Mouse (Mus musculus): ENCODE results near the gene Gngt2. TPM values are rescaled to one million over a fixed set of nuclear protein-coding genes. Genes with fewer than 3 reads are reported as not detected.

Gngt2 gene
- polyA plus RNA-seq, 1 experiment: 2.7 TPM

DNA sequence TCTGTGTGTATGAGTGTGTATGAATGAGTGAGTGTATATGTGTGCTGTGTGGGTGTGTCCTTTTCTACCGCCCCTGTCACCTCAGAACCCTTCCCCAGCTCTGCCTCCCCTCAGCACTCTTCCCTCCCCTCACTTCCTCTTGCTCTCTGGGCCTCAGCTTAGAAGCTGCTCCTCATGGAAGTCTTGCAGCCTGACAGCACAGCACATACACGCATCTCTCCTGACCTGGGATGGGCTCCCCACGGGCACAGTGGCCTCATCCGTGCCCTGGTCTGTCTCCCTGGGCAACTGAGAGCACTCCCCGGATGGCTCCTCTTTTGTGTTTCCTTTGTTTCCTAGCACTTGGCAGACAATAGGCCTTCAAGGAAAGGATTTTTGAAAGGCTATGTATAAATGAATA, 27.4 kb upstream of the Gngt2 start:
- Histone ChIP-seq H3K79me3 (ENCODE audit: low read depth) (no peaks in the 10 kb centered on the region), H3K27me3 (ENCODE audit: control insufficient read depth, insufficient read depth, insufficient read length) (no peaks in the 10 kb centered on the region), H3K4me3 (ENCODE audit: insufficient read depth, poor library complexity, severe bottlenecking) (no peak overlapping the region), H3ac (ENCODE audit: control insufficient read depth, insufficient read length, low read depth) (no peak overlapping the region), H3K36me3 (ENCODE audit: control insufficient read depth, insufficient read depth) (no peaks in the 10 kb centered on the region), H3K79me2 (ENCODE audit: control insufficient read depth, insufficient read depth) (no peaks in the 10 kb centered on the region)
- no peak for TF ChIP-seq USF1 (IDR thresholded peaks at IDR 0.05; ENCODE audit: low read depth)
- TF ChIP-seq MYOD1 (IDR thresholded peaks at IDR 0.05; ENCODE audit: control insufficient read depth, insufficient read length, low read depth): no peak
- TF ChIP-seq MAX (IDR thresholded peaks at IDR 0.05): no peak
- TF ChIP-seq CEBPB (IDR thresholded peaks at IDR 0.05; ENCODE audit: low read depth): no peak
- no peak for TF ChIP-seq MYOG (IDR thresholded peaks at IDR 0.05; ENCODE audit: control insufficient read depth, extremely low read depth, insufficient read length)
- no peak for TF ChIP-seq CTCF (IDR thresholded peaks at IDR 0.05; ENCODE audit: control insufficient read depth, insufficient read depth, insufficient read length)
- no peak for TF ChIP-seq FOSL1 (IDR thresholded peaks at IDR 0.05; ENCODE audit: insufficient read depth, low read length, poor library complexity, severe bottlenecking)

DNA sequence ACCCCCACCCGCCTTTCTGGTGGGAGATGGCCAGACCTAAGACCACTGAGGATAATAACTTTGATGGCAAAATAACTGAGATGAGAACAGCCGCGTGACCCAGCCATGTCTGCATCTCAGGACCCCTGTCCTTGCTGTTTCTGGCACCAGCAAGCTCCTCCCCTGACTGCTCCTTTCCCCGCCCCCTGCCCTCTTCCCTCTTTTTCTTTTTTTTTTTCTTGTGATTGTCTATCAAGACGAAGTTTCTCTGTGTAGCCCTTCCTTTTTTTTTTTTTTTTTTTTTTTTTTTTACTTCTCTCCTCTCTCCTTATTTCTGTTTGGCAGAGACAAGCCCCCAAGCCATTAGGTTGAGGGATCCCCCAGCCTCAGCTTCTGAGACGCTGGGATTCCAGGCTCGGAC, 26.2 kb upstream of the Gngt2 start:
- TF ChIP-seq CEBPB (IDR thresholded peaks at IDR 0.05; ENCODE audit: low read depth) (no peak), MYOG (IDR thresholded peaks at IDR 0.05; ENCODE audit: control insufficient read depth, extremely low read depth, insufficient read length) (no peak), MYOD1 (IDR thresholded peaks at IDR 0.05; ENCODE audit: control insufficient read depth, insufficient read length, low read depth) (no peak), CTCF (IDR thresholded peaks at IDR 0.05; ENCODE audit: control insufficient read depth, insufficient read depth, insufficient read length) (no peak), FOSL1 (IDR thresholded peaks at IDR 0.05; ENCODE audit: insufficient read depth, low read length, poor library complexity, severe bottlenecking) (no peak), USF1 (IDR thresholded peaks at IDR 0.05; ENCODE audit: low read depth) (no peak), MAX (IDR thresholded peaks at IDR 0.05) (no peak)
- Histone ChIP-seq H3K27me3 (ENCODE audit: control insufficient read depth, insufficient read depth, insufficient read length) (no peaks in the 10 kb centered on the region), H3K79me2 (ENCODE audit: control insufficient read depth, insufficient read depth) (no peaks in the 10 kb centered on the region), H3K4me3 (ENCODE audit: insufficient read depth, poor library complexity, severe bottlenecking) (no peak overlapping the region), H3K79me3 (ENCODE audit: low read depth) (no peaks in the 10 kb centered on the region), H3ac (ENCODE audit: control insufficient read depth, insufficient read length, low read depth) (no peak overlapping the region), H3K36me3 (ENCODE audit: control insufficient read depth, insufficient read depth) (no peaks in the 10 kb centered on the region)

DNA sequence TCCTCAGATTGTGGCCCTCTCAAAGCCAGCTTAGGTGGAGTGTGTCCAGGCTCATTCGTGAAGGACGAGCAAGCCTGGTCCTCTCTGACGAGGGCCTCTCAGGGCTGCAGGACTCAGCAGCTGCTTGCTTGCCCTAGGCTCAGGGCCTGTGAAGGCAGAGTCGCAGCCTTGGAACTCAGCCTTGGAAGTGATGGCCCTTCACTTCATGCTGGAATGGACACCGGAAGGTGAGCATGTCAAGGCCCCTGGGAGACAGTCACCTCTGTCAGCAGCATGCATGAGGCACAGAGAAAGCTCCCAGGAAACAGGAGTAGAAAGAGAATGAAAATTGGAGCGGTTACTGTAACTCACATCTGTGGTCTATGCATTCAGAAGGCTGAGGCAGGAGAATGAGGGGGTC, 25.3 kb upstream of the Gngt2 start:
- Histone ChIP-seq H3ac (ENCODE audit: control insufficient read depth, insufficient read length, low read depth) (no peak overlapping the region), H3K79me2 (ENCODE audit: control insufficient read depth, insufficient read depth) (no peaks in the 10 kb centered on the region), H3K79me3 (ENCODE audit: low read depth) (no peaks in the 10 kb centered on the region), H3K4me3 (ENCODE audit: insufficient read depth, poor library complexity, severe bottlenecking) (no peak overlapping the region), H3K27me3 (ENCODE audit: control insufficient read depth, insufficient read depth, insufficient read length) (no peaks in the 10 kb centered on the region), H3K36me3 (ENCODE audit: control insufficient read depth, insufficient read depth) (no peaks in the 10 kb centered on the region)
- TF ChIP-seq MYOD1 (IDR thresholded peaks at IDR 0.05; ENCODE audit: control insufficient read depth, insufficient read length, low read depth) (no peak), USF1 (IDR thresholded peaks at IDR 0.05; ENCODE audit: low read depth) (no peak), MAX (IDR thresholded peaks at IDR 0.05) (no peak), MYOG (IDR thresholded peaks at IDR 0.05; ENCODE audit: control insufficient read depth, extremely low read depth, insufficient read length) (no peak), CTCF (IDR thresholded peaks at IDR 0.05; ENCODE audit: control insufficient read depth, insufficient read depth, insufficient read length) (no peak), FOSL1 (IDR thresholded peaks at IDR 0.05; ENCODE audit: insufficient read depth, low read length, poor library complexity, severe bottlenecking) (no peak), CEBPB (IDR thresholded peaks at IDR 0.05; ENCODE audit: low read depth) (no peak)

DNA sequence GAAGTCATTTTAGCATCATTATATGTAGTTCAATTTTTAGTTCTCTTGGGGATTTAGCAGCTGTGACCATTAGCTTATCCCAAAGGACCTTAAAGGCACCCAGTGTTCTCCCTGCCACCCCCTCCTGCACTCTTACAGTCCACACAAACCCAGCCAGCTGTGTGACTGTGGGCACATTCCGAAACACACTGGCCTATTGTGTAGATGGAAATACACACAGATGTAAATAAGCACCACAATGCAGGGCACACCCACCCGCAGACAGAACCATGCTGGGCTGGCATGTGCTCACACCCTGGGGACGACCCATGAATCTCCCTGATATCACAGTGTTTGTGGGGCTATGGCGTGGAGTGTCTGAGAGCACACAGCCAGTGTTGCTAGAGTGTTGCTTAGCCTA, 24.8 kb upstream of the Gngt2 start:
- Histone ChIP-seq H3ac (ENCODE audit: control insufficient read depth, insufficient read length, low read depth) (no peak overlapping the region), H3K79me2 (ENCODE audit: control insufficient read depth, insufficient read depth) (no peaks in the 10 kb centered on the region), H3K79me3 (ENCODE audit: low read depth) (no peaks in the 10 kb centered on the region), H3K27me3 (ENCODE audit: control insufficient read depth, insufficient read depth, insufficient read length) (no peaks in the 10 kb centered on the region), H3K36me3 (ENCODE audit: control insufficient read depth, insufficient read depth) (no peaks in the 10 kb centered on the region), H3K4me3 (ENCODE audit: insufficient read depth, poor library complexity, severe bottlenecking) (no peak overlapping the region)
- TF ChIP-seq USF1 (IDR thresholded peaks at IDR 0.05; ENCODE audit: low read depth) (no peak), FOSL1 (IDR thresholded peaks at IDR 0.05; ENCODE audit: insufficient read depth, low read length, poor library complexity, severe bottlenecking) (no peak), MAX (IDR thresholded peaks at IDR 0.05) (no peak), MYOG (IDR thresholded peaks at IDR 0.05; ENCODE audit: control insufficient read depth, extremely low read depth, insufficient read length) (no peak), MYOD1 (IDR thresholded peaks at IDR 0.05; ENCODE audit: control insufficient read depth, insufficient read length, low read depth) (no peak), CEBPB (IDR thresholded peaks at IDR 0.05; ENCODE audit: low read depth) (no peak), CTCF (IDR thresholded peaks at IDR 0.05; ENCODE audit: control insufficient read depth, insufficient read depth, insufficient read length) (no peak)

DNA sequence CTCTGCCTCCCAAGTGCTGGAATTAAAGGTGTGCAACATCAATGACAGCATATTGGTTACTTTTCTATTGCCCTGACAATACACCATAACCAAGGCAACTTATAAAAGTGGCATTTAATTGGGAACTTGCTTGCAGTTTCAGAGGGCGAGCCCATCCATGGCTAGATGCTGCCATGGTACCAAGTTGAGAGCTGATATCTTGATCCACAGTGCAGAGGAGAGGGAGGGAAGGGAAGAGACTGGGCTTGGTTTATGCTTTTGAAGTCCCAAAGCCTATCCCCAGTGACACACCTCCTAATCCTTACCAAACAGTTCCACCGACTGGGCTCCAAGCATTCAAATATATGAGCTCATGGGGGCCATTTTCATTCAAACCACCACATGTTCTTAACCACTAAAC, 22.9 kb upstream of the Gngt2 start:
- TF ChIP-seq CTCF (IDR thresholded peaks at IDR 0.05; ENCODE audit: control insufficient read depth, insufficient read depth, insufficient read length): no peak
- TF ChIP-seq MAX (IDR thresholded peaks at IDR 0.05): no peak
- no peak for TF ChIP-seq MYOD1 (IDR thresholded peaks at IDR 0.05; ENCODE audit: control insufficient read depth, insufficient read length, low read depth)
- TF ChIP-seq CEBPB (IDR thresholded peaks at IDR 0.05; ENCODE audit: low read depth): no peak
- no peak for TF ChIP-seq USF1 (IDR thresholded peaks at IDR 0.05; ENCODE audit: low read depth)
- no peak for TF ChIP-seq FOSL1 (IDR thresholded peaks at IDR 0.05; ENCODE audit: insufficient read depth, low read length, poor library complexity, severe bottlenecking)
- TF ChIP-seq MYOG (IDR thresholded peaks at IDR 0.05; ENCODE audit: control insufficient read depth, extremely low read depth, insufficient read length): no peak
- Histone ChIP-seq H3K79me3 (ENCODE audit: low read depth) (no peaks in the 10 kb centered on the region), H3K4me3 (ENCODE audit: insufficient read depth, poor library complexity, severe bottlenecking) (no peak overlapping the region), H3K79me2 (ENCODE audit: control insufficient read depth, insufficient read depth) (no peaks in the 10 kb centered on the region), H3K36me3 (ENCODE audit: control insufficient read depth, insufficient read depth) (no peaks in the 10 kb centered on the region), H3ac (ENCODE audit: control insufficient read depth, insufficient read length, low read depth) (no peak overlapping the region), H3K27me3 (ENCODE audit: control insufficient read depth, insufficient read depth, insufficient read length) (no peaks in the 10 kb centered on the region)

DNA sequence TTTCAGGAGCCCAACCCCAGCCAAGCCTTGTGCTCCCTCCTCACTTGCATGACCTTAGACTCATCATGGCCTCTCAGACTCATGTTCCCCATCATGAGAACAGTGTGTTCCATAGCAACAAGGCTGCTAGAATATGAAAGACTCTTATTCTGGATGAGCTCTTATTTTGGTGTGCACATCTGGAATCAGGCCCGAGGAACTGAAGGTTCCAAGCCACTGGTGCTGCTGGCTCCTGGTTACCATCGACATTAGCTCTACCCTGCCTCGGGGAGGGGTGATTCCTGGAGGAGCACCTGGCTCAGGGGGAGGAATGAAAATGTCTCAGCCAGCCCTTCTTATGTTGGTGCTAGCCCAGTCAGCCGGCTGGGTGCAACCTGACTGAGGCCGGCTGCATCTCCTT, 22.2 kb upstream of the Gngt2 start:
- Histone ChIP-seq H3K36me3 (ENCODE audit: control insufficient read depth, insufficient read depth) (no peaks in the 10 kb centered on the region), H3ac (ENCODE audit: control insufficient read depth, insufficient read length, low read depth) (no peak overlapping the region), H3K27me3 (ENCODE audit: control insufficient read depth, insufficient read depth, insufficient read length) (no peaks in the 10 kb centered on the region), H3K79me2 (ENCODE audit: control insufficient read depth, insufficient read depth) (no peaks in the 10 kb centered on the region), H3K4me3 (ENCODE audit: insufficient read depth, poor library complexity, severe bottlenecking) (no peak overlapping the region), H3K79me3 (ENCODE audit: low read depth) (no peaks in the 10 kb centered on the region)
- no peak for TF ChIP-seq CTCF (IDR thresholded peaks at IDR 0.05; ENCODE audit: control insufficient read depth, insufficient read depth, insufficient read length)
- TF ChIP-seq MAX (IDR thresholded peaks at IDR 0.05): no peak
- TF ChIP-seq MYOG (IDR thresholded peaks at IDR 0.05; ENCODE audit: control insufficient read depth, extremely low read depth, insufficient read length): no peak
- no peak for TF ChIP-seq USF1 (IDR thresholded peaks at IDR 0.05; ENCODE audit: low read depth)
- TF ChIP-seq MYOD1 (IDR thresholded peaks at IDR 0.05; ENCODE audit: control insufficient read depth, insufficient read length, low read depth): no peak
- no peak for TF ChIP-seq CEBPB (IDR thresholded peaks at IDR 0.05; ENCODE audit: low read depth)
- TF ChIP-seq FOSL1 (IDR thresholded peaks at IDR 0.05; ENCODE audit: insufficient read depth, low read length, poor library complexity, severe bottlenecking): no peak

Measured in C2C12 (cell line).